Mouse (Mus musculus) kidney, postnatal 14 days (tissue): ENCODE measurements at regions not wholly inside any gene's neighbourhood (a gene's known extent, or its start where the extent isn't known, plus 50 kb on each side); places are given as distances from the start of the nearest gene placed in this dataset.

Experiments used
- DNase-seq: peaks from one replicate; pipeline ENCODE4 v3.0.0; 2022; ENCODE audit warnings: mixed read lengths

DNA sequence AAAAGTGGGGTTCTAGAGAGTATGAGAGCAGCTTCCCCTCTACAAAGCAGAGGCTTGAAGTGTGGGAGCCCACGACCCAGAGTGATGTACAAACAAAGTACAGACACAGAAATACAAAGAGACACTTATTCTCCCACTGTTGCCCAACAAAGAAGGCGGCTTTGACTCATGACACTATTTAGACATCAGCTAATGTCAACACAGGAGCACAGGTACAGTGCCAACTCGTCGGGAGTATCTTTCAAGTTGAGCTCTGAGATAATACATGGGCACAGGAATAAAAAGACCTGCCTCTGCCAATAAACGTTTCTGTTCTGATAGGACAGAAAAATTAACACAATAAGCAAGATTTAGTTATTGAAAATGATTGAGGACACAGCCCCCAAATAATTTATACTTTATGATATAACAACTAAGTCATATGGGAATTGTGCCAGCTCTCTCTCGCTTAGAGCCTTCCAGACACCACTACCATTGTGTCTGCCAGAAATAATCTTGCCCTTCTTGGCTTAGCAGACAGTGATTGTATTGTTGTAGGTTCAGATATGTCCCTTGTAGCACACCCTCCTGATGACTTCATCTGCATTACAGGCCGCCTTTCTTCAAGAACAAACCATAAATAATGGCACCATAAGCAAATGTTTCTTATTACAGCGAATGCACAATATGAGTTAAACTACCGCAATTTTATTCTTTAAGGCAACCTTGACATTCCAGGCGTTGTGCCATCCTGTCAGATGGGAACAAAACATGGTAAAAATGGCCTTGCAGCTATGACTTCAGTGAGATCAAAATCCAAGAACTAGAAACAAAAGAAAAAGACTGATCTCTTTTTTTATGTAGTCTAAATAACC, 561.1 kb downstream of the Adgrl2 start:
- no peak for DNase-seq

DNA sequence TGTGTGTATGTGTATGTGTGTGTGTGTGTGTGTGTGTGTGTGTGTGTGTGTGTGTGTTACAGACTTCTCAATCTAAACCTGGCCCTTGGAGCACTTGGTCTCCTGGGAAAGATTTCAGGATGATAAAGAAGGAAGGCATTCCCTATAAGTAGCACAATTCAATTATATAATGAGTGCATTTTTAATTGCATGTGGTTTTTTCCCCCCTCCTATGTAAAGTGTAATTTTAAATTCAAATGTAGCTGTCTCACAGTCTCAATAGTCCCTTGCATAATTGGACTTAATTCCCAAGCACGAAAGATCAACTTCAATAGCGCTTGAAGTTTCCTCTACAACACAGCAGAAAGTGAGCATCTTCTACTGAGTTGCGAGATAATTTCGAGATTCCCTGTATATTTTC, 566.3 kb downstream of the Adgrl2 start:
- no peak for DNase-seq

DNA sequence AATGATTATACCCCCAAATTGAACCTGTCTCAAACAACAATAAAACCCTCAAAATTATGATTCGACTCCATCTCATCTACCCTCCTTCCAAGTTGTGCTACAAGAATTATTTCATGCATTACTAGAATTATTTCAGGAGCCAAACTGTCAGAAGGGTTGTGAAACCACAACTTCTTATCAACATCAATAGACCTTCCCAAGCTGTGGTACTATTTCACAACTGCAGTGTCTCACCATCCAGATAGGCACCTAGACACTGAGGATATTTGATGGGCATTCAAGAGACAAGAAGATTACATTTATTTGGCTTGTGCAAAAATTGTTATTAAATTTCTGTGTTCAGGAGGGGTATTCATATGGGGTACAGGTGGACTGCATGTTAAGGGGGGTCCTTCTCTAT, 567.0 kb downstream of the Adgrl2 start:
- no peak for DNase-seq

DNA sequence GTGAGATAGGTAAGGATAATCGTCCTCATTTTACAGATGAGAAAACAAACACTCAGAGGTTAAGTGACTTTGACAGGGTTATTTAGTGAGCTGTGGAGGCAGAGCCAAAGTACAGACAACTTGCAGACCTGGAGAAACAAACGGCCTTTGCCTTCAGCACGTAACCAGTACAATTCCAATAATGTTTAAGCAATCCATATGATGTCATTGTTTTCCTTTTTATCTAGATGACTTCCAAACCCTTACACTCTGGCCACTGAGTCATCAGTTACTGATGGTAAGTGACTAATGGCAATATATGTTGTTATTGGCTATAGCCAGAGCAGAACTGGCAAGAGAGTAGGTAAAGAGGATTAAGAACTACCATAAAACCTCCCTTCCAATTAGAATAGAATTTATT, 567.6 kb downstream of the Adgrl2 start:
- DNase-seq = no peak

DNA sequence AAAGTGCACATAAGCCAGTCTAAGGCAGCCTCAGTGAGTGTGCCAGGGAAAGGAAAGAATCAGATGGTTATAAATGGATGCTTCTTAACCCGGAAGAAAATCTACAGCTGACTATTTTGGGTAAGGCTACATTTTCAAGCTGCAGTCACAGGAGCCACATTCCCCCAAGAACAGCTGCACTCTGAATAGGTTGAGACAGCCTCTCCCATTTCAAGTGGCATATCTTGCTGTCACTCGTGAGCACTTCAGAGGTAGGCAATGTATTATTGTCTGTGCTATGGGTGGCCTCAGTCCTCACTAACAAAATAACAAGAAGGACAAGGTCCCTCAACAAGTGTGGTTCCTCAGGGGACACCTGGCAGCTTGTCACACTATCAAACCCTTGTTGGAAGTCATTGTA, 568.1 kb downstream of the Adgrl2 start:
- no peak for DNase-seq

DNA sequence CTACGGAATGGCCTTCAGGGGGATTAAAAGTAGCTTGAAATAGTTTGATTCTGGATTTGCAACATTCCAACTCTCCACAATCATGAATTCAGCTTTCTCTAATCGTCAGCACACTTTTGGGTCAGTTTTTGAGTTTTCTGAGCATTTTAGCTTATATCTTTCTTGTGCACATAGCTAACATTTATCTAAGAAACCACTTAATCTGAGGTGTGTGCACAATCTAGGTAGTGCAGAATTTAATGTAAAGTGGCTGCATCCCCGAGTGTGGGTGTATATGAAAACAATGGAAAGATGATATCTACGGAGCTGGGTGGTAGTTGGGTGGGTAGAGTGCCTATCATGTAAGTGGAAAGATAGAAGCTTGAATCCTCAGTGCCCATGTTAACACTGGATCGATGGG, 570.1 kb downstream of the Adgrl2 start:
- DNase-seq = no peak

DNA sequence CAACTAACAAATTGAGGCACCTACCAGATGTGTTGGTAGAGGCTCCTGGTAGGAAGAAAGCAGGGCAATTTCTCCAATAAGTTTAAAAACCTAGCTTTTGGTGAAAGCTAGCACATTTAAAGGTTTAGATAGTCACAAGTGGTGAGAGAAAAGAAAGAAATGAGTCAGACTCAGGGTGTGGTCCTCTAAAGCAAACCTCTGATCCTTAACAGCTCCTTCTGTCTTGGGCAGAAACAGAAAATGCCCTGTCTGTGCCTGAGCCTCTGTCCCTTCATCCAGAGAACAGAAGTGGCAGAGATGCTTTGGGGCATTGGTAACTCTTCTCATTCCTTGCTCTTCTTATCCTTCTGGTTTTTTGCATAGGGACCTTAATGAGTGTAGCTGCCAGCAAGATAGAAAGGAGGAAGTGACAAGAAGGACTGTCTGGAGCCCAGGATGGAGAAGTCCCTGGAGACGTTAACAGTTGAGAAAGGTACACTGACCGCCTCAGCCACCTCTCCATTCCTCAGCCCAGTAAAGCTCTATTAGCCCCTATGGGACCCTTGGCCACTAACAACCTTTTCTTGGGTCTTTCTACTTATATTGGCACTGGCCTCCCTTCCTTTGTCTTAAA, 570.8 kb downstream of the Adgrl2 start:
- no peak for DNase-seq

DNA sequence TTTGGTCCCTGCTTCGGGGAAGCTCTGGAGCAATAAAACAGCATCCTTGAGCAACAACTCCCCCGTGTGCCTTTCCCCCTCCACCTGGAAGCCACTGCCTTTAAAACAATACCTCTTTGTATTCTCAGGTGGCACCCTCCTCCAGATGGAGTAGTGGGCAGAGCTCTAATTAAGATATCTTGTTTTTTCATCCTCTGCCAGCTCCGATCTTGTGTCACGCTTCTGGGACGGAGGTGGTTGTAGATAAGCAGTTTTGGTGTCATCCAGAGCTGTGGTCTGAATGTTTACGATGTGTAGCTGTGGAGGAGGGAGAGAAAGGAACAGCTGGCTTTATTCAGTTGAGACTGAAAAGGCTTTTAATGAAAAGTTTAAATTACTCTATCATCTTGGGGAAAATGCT, 572.3 kb downstream of the Adgrl2 start:
- DNase-seq = no peak

DNA sequence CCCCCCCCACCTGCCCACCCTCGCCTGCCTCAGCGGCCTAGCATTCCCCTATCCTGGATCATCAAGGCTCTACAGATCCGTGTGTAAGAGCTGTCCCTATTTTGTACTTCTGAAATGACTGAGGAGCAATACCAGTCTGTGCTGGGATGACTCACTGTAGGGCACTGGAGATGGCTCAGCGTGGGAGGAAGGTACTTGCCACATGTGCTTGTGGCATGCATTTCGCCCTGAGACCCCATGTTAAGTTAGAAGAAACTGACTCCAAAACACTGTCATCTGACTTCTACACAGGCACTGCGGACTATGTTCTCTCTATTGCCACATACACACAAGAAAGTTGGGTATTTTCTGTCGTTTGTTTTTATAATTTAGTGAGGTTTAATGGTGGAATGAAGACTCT, 574.9 kb downstream of the Adgrl2 start:
- DNase-seq = no peak

DNA sequence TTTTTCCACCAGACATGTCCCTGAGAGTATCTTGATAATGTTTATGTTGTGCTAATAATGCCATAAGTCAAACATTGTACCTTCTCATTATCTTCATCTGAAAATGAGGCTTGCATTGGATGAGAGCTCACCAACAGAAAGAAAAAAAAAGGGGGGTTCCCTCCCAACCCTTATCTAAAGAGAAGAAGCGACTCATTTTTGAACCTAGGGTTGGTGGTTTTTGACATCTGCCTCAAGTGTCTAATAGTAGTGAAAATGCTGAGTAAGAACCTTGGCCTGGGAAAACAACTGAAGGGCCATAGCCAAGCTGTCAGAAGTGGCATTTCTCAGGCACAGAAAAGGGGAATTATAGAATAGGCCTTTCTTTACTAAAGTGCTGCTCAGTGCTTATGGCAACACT, 577.3 kb downstream of the Adgrl2 start:
- no peak for DNase-seq

DNA sequence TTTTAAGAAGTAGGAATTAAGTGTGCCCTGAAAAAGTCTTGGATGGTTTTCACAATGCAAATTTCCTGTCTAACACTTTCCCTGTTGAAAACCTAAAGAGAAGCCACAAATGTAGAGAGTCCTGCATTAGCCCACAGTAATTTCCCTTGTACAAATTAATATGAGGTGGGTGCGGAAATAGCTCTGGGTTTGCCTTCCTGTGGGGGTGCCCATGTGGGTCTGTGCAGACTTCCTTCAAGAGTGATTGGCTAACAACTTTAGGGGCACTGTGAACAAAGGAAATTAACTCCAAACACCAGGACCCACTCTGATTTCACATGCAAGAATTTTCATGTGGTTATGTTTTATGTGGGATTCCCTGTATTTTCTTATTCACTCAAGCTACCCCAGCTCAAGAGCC, 578.2 kb downstream of the Adgrl2 start:
- DNase-seq = no peak

DNA sequence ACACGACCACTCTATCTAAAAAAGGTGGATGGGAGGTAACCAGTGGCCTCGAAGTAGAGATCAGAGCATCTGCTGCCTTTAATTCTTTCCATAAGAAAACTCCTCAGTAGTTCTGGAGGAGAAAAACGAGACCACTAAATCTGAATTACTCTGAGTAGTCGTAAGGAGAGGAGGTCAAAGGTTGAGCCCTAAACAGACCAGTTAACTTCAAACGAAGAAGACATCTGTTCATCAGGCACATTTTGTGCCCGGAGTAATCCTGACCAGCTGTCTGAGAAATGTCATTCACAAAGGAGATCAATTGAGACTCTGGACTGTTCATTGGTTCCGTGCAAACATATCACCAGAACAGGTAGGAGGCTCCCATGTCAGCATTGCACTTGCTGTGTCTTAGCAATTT, 592.0 kb downstream of the Adgrl2 start:
- no peak for DNase-seq

DNA sequence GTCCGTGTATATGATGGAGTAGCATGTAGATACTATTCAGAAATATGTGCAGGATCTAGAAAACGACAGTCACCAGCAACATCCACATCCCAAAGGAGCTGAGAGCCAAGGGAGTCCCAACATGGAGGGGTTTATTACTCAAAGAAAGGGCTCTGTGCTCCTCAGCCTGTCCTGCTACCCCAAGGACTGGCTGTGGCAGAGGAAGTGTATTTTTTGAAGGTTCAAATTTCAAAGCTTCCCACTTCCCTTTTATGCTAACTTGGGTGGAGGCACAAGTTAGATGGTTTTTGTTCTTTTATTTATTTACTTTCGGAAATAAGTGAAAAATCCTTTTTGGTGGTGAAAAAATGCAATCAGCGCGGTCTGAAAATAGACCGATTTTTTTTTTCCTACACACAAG, 602.8 kb downstream of the Adgrl2 start:
- no peak for DNase-seq

DNA sequence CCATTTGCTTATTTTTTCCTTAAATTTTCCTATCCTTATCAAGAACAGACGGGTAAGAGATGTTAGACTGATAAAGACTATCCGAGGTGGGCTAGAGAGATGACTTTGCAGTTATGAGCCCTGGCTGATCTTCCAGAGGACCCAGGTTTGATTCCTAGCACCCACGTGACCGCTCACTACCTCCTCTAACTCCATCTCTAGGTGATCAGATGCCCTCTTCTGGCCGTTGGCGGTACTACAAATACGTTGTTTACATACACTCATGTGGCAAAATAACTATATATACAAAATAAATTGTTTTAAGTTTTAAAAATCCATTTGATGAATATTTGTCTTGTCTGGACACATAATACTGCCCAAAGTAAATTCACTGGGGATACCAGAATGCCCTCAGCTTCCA, 604.6 kb downstream of the Adgrl2 start:
- DNase-seq = no peak

DNA sequence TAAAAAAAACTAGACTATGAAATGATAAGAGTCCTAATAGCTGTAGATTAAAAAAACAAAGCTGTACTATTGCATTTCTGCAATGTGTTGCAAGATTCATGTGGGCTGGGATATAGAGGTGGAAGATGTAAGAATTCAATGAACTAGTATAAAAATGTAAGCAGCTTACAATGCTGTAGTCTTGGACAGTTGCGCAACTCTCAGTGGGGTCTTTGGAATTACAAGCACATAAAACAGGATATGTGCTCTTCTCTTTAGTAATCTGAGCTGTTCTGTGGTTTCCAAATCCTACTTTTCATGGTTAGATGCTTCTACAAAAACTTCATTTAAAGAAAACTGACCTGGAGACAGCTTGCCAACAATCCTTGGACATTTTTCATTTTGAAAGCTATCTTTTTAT, 609.3 kb downstream of the Adgrl2 start:
- no peak for DNase-seq

DNA sequence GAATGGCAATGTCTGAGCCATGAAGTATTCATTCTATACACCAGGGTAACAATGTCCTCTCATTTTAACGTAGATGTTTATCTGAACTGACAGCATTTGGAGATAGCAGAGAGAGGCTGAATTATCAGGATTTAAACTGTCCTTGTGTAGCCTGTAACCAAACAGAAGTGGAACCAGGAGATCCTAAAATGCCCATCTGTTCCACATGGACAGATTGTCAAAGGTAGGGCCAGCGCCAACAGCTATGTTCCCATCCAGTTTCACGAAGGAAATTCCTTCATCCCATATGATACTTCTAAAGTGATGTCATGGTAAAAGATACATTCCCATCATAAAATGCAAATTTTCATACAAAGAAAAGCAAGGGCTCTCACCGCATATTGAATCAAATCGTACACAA, 627.0 kb downstream of the Adgrl2 start:
- no peak for DNase-seq

DNA sequence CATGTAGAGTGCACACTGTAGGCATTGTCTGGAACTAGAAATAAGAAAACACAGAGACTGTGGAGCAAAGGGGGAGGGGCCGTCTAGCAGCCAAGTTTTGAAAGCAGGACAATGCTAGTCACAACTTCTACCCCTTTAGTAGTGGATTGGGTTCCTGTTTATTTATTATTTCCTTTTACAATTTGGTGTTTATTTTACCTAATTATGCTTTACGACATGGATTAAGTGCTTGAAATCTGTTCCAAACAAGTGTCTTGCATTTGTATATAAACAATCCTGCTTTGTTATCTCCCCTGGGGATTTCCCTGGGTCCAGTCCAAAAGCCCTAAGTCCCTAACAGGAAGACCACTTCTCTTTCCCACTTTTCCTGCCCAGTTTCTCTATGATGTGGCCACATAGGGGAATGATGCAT, 627.9 kb downstream of the Adgrl2 start:
- DNase-seq = peak; percentile 54

DNA sequence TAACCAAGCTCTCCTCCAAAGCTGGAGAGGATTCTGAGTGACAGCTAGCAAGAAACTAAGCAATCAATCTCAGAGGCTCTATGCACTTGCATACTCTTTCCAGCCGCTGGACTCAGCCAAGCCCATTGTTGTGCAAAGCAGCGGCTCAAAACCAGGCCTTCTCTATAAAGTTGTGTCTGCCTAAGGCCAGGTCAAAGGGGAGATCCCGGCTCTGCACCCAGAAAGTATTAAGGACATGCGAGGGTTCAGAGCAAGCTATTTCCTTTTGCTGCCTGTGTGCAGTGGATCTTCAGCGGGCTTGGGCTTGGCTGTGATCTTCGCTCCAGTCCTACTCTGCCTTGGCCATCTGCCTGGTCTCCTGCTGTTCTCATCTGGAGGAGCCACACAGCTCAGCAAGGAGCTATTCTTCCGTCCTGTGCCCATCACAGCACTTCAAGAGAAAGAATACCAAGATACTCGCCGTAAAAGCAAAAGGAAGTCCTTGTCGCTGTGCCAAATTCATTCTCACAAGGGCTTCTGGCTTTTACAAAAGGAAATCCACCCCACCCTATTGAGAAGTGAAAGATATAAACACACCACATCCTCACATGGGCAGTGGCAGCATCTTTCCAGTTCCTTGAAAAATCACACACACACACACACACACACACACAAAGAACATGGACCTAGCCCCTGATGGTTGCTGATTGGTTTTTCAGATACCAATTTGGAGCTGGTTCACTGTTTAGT, 646.6 kb downstream of the Adgrl2 start:
- peak; percentile 83 for DNase-seq

DNA sequence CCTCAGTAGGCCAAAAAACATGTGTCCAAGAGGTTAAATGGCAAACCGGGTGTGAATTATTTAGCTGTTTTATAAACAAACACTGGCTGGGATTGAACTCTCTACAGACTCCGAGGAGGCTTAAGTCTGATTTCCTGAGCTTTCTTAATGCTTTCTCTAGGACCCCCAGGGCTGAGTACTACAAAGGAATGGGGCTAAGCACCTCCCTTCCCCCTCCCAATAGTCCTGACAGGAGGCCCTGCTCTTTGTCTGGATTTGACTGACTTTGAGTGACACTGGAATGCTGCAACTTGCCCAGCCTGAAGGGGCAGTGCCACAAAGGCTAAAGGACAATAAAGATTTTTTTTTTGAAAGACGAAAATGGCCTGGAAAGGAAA, 647.1 kb downstream of the Adgrl2 start:
- DNase-seq = peak; percentile 6

DNA sequence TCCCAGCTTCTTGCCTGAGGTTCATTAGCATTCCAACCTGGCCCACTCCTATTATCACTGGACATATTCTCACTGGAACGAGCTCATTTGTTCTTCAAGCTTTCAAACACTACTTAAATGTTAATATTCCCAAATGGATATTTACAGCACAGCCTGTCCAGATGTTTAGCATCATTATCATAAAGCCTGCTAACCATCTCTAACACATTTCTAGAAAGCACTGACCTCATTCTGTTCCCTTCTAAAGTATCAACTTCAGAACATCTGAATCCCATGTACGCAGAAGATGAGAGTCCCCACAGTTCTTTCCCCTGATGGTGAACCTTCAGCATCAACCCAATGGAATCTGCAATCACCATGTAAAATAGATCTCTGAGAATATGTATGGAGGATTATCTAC, 651.1 kb downstream of the Adgrl2 start:
- no peak for DNase-seq

DNA sequence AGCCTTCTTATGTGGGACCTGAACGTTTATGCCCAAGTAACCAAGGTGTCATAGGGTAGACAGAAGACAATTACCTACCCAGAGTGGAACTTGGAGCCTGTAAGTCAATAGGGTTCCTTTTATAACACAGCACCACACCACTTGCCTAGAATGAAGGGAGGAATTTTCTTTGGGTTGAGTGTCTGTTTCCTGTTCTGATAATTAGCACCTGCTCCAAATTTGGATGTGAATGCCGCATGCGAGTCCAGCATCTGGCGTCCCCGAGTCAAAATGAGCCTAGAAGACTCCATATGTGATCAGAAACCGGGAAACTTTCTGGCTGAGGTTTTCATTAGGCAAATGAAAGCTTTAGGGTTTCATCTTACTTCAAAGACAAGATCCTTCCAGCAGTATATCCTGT, 653.7 kb downstream of the Adgrl2 start:
- DNase-seq = no peak

DNA sequence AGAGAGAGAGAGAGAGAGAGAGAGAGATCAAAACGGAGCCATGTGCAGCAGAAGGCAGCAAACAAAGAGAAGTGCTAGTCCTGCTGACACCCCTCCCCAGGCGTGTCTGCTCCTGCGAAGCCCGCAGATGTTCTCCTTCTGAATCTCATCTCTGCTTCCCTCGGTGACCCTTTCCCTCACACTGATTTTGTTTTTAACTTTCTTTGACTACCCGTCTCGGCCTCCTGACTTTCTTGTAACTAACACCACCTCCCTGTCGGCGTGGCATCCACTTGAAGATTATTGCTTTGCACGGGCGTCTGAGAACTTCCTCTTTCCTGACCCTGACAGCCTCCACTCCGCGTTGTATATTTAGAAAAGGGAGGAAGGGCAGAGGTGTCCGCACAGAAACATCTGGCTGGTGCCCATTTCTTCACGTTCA, 654.3 kb downstream of the Adgrl2 start:
- DNase-seq = peak; percentile 22

DNA sequence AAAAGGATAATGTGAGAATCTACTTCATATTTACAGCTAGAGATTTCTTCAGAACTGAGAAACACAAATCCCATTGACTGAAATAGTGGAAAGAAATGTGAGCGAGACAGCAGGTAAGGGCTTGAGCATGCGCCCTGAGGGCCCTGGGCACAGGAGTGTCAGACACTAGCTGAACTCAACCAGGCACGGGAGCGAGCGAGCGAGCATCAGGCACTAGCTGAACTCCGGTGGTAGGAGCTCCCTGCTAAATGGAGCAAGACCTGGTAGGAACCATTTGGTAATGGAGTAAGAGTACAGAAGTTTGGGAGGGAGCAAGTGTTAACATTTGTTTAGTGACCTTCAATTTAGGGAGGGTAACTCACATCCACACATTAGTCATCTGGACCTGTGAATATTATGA, 654.7 kb downstream of the Adgrl2 start:
- no peak for DNase-seq
